Mouse (Mus musculus) erythroblast, embryonic 14.5 days (primary cell): Measurements from ENCODE around the gene Wipf3. TPM values are rescaled to one million over a fixed set of nuclear protein-coding genes. Genes with fewer than 3 reads are reported as not detected.

ENCODE experiments used
- H3K27me3 ChIP-seq: 2 replicates; pipeline ENCODE4 v1.6.1; 2012; ENCODE audit warnings: inconsistent platforms; ENCODE audit not compliant: control insufficient read depth
- H3K36me3 ChIP-seq: 2 replicates; pipeline ENCODE4 v1.6.1; 2012; ENCODE audit warnings: mild to moderate bottlenecking, inconsistent platforms; ENCODE audit not compliant: control insufficient read depth
- H3K4me1 ChIP-seq: 2 replicates; pipeline ENCODE4 v1.6.1; 2012; ENCODE audit warnings: inconsistent platforms; ENCODE audit not compliant: control insufficient read depth
- H3K4me3 ChIP-seq: replicated peaks from 2 replicates; pipeline ENCODE3; 2012; ENCODE audit warnings: moderate library complexity, mild to moderate bottlenecking, inconsistent platforms
- H3K9me3 ChIP-seq: 2 replicates; pipeline ENCODE4 v1.6.1; 2012; ENCODE audit warnings: low read length, inconsistent platforms, mixed read lengths; ENCODE audit not compliant: control insufficient read depth
- GATA1 ChIP-seq: IDR thresholded peaks from 2 replicates; pipeline ENCODE4 v1.6.1; 2012; ENCODE audit warnings: low read length, inconsistent platforms, mixed read lengths
- TAL1 ChIP-seq: IDR thresholded peaks from 3 replicates; pipeline ENCODE4 v1.6.1; 2012; ENCODE audit warnings: low read length, inconsistent platforms, mixed read lengths
- polyA plus RNA-seq: library from polyadenylated mRNA; stranded (reverse); fragments of >175 nt; gene quantifications from 2 replicates; pipeline ENCODE4 v1.2.3, GENCODE M21; 2012

The Wipf3 gene
- polyA plus RNA-seq = 0.03 TPM in 1 of 2 replicates, not detected in the other

- no peaks in the 10 kb centered on the region for H3K9me3 ChIP-seq
- peaks cover 33% of the 10 kb centered on the region for H3K27me3 ChIP-seq
- no peak for TF ChIP-seq GATA1
- no peak for TF ChIP-seq TAL1
- H3K4me1 ChIP-seq = no peaks in the 10 kb centered on the region
- H3K36me3 ChIP-seq = no peaks in the 10 kb centered on the region
- H3K4me3 ChIP-seq = peak within 1 kb of the TSS; percentile 42
Observed at GRCm38 (mm10) chr6:54429447-54430194, at the start of gene Wipf3. TSS of gene Wipf3 (plus strand) at chr6:54429603.

- TF ChIP-seq GATA1 (no peak), TAL1 (no peak)
- Histone ChIP-seq H3K4me1 (no peaks in the 10 kb centered on the region), H3K9me3 (no peaks in the 10 kb centered on the region; the same call in 1 of the 2 replicates), H3K4me3 (no peak overlapping the region), H3K27me3 (no peaks in the 10 kb centered on the region), H3K36me3 (no peaks in the 10 kb centered on the region)
Observed at GRCm38 (mm10) chr6:54382636-54383035, 46.8 kb upstream of the Wipf3 start.

GRCm38 (mm10) chr6:54383893-54384524 is 45.4 kb upstream of the Wipf3 start:
- Histone ChIP-seq H3K27me3 (no peaks in the 10 kb centered on the region), H3K4me1 (no peaks in the 10 kb centered on the region), H3K4me3 (no peak overlapping the region), H3K9me3 (no peaks in the 10 kb centered on the region; the same call in 1 of the 2 replicates), H3K36me3 (no peaks in the 10 kb centered on the region)
- no peak for TF ChIP-seq TAL1
- no peak for TF ChIP-seq GATA1

GRCm38 (mm10) chr6:54384777-54385176 is 44.6 kb upstream of the Wipf3 start:
- Histone ChIP-seq H3K36me3 (no peaks in the 10 kb centered on the region), H3K4me1 (no peaks in the 10 kb centered on the region)
- TF ChIP-seq GATA1 = no peak

DNA sequence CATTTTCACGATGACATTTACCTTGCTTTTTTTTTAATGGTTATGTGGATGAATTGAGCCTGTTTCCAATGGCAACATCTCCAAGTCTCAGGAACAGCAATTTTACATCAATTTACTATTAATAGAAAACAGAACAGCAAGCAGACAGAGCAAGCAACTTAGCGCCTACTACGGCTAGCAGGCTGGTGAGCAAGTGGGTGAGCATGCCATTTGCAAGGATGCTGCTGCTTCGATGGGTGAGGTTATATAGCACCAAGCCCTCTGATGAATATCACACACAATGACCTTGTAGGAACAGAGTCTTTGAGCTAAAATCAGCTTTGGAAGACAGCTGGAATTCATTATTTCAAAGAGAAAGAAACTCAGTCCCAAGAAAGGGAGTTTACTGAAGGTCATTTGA is 43.0 kb upstream of the Wipf3 start:
- Histone ChIP-seq H3K4me3 (no peak overlapping the region), H3K9me3 (no peaks in the 10 kb centered on the region; the same call in 1 of the 2 replicates), H3K27me3 (no peaks in the 10 kb centered on the region), H3K36me3 (no peaks in the 10 kb centered on the region), H3K4me1 (no peaks in the 10 kb centered on the region)
- TF ChIP-seq TAL1 = no peak
- TF ChIP-seq GATA1 = no peak

More at GRCm38 (mm10) chr6:54384777-54385176, 44.6 kb upstream of the Wipf3 start:
- Histone ChIP-seq H3K4me3 (no peak overlapping the region), H3K9me3 (no peaks in the 10 kb centered on the region; the same call in 1 of the 2 replicates), H3K27me3 (no peaks in the 10 kb centered on the region)

DNA sequence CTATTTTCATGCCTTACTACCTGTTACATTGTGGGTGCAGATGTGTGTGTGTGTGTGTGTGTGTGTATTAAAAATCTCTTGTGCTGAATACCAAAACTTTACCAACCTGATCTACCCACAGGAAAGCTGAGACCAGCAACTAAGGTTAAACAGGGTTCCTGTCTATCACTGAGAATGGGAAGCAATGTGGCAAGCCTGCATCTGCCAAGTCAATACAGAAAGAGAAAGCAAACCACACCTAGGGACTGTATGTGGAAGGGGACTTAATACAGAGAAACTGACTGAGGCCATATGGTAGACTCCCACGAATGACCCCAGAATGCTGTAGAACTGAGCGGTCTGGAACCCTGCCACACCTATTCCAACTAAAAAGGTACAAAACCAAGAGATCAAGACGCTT is 42.4 kb upstream of the Wipf3 start:
- Histone ChIP-seq H3K27me3 (no peaks in the 10 kb centered on the region), H3K4me3 (no peak overlapping the region), H3K4me1 (no peaks in the 10 kb centered on the region), H3K9me3 (no peaks in the 10 kb centered on the region; the same call in 1 of the 2 replicates), H3K36me3 (no peaks in the 10 kb centered on the region)
- no peak for TF ChIP-seq TAL1

- Histone ChIP-seq H3K9me3 (no peaks in the 10 kb centered on the region; the same call in 1 of the 2 replicates), H3K4me3 (no peak overlapping the region), H3K27me3 (no peaks in the 10 kb centered on the region), H3K36me3 (no peaks in the 10 kb centered on the region), H3K4me1 (no peaks in the 10 kb centered on the region)
- TF ChIP-seq GATA1 (no peak), TAL1 (no peak)
Observed at GRCm38 (mm10) chr6:54387751-54388150, 41.7 kb upstream of the Wipf3 start.

DNA sequence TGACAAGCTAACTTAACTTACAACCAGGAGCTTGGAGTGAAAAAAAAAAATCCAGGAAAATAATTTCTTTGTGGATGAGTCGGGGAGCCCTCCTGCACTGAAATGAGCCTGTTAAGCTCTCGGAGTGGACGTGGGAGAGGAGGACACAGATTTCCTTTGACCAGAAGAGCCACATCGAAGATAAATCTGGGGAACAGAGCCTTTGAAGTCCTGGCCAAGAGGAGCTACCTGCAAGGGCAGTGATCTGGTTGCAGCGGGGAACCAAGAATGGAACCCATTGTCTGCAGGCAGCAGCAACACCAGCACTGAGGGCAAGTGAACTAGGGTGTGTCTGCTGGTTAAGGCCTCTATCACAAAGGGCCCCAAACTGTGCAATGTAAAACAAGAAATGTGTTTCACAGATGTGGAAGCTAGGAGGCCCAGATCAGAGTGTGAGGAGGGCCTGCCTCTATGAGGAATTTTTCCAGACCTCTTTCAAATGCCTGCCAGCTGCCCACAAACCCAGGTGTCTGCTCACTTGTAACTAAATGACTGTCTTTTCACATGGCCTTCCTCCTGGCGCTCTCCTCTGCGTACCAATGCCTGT is 40.6 kb upstream of the Wipf3 start:
- Histone ChIP-seq H3K36me3 (no peaks in the 10 kb centered on the region), H3K27me3 (no peaks in the 10 kb centered on the region), H3K9me3 (no peaks in the 10 kb centered on the region), H3K4me3 (no peak overlapping the region), H3K4me1 (no peaks in the 10 kb centered on the region)
- TF ChIP-seq TAL1 (no peak), GATA1 (no peak)

- no peak overlapping the region for H3K4me3 ChIP-seq
- TF ChIP-seq GATA1 = no peak
- TF ChIP-seq TAL1 = no peak
- no peaks in the 10 kb centered on the region for H3K36me3 ChIP-seq
- no peaks in the 10 kb centered on the region for H3K9me3 ChIP-seq
- no peaks in the 10 kb centered on the region for H3K4me1 ChIP-seq
- no peaks in the 10 kb centered on the region for H3K27me3 ChIP-seq
Observed at GRCm38 (mm10) chr6:54391765-54392164, 37.6 kb upstream of the Wipf3 start.
